Mouse (Mus musculus) CD4-positive, CD25-positive, alpha-beta regulatory T cell, adult 4 months (primary cell): ENCODE measurements around the gene Gm7030. TPM values are rescaled to one million over a fixed set of nuclear protein-coding genes. Genes with fewer than 3 reads are reported as not detected.
"Not testable (repeated sequence)": the region's sequence is repeated elsewhere in the genome, so short reads cannot be mapped to it uniquely, and the experiment has no call there.

Experiments
- ATAC-seq: one replicate; pipeline ENCODE4 v1.8.0; 2017
- polyA plus RNA-seq, 2 experiments: library from polyadenylated mRNA; unstranded; fragments of 100-300 nt; shearing (Covaris generic); gene quantifications; one replicate each; pipeline ENCODE4 v1.2.1; 2017

Gm7030 gene
- under 1 TPM in 1 of 2 experiments, not detected in 1; 0.62 TPM for polyA plus RNA-seq

DNA sequence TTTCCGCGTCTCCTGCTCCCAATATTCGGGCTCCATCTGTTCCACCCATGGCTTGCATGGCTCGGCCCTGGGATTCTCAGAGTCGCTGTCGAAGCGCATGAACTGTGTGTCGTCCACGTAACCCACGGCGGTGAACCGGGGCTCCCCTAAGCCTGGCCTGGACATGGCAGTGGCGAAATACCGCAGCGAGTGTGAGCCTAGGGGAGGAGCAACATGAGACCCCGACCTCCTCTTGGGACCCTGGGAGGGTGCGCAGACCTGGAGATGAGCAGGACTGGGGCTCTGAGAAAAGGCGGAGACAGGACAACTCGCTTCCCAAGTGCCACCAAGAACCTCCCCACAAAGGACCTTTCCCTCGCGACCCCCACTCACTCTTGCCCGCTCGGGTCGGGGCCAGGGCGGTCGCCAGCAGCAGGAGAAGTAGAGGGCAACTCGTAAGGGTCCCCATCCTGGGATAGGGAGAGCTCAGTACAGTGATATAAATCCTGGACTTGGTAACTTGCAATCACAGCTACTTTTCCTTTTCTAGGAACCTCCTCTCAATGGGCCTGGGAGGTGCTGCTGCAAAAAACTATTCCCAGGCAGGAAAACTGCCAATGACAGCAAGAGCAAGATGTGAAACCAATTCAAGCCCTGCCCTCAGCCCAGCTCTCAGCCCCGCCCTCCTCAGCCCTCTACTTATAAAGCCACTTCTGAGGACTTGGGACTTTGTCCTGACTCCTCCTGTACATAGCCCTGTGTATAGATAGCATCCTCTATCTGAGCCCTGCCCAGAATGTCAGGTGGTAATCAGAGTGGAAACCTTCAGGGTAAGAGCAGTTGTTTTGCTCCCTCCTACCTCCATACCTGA is at the start of gene Gm7030:
Gm7030 (minus strand) TSS at position 458 of the 850 bp plus-strand sequence.
- ATAC-seq = not testable (repeated sequence)

GRCm38 (mm10) chr17:36178938-36179337 is 49.7 kb upstream of the Gm7030 start:
- ATAC-seq = peak; percentile 87

DNA sequence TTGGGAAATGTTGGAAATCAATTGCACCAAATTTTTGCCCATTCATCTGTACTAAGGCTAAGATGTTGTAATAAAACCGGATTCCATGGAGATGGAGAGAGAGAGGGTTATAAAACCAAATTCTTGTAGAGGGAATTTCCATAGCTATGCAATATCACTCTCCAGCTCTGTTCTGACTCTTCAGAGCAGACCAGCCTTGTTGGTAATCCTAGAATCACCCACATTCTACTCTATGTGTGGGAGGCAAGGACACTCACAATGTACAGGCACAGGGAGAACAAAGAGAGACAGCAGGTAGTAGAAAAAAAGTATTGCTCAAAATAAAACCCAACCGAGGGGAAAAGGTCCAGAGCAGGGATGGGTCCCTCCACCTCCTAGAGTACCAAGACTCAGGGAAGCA is 46.9 kb upstream of the Gm7030 start:
- ATAC-seq = not testable (repeated sequence)

- no peak for ATAC-seq
These were observed 41.1 kb upstream of the Gm7030 start for GRCm38 (mm10) chr17:36170287-36170814.

GRCm38 (mm10) chr17:36169753-36170152 is 40.5 kb upstream of the Gm7030 start:
- ATAC-seq = no peak

DNA sequence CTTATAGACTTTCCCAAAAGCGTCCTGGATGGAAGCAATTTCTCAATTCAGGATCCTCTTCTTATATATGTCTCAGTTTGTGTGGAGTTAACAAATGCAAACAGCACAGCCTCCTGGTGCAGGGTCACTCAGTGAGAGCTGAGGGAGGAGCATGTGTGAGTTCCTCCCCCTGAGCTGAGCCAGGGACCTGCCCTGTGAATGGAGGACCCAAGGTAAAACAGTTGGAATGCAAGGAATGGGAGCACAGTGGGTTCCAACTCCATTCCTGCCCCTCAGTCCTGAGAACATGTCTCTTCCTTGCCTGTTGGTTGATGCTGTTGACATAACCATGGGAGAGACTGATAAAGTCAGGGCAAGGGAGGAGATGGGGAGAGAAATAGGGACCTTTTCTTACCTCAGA is 39.9 kb upstream of the Gm7030 start:
- not testable (repeated sequence) for ATAC-seq

GRCm38 (mm10) chr17:36168039-36168652 is 38.9 kb upstream of the Gm7030 start, which contains the start of gene Gm8909:
TSS of gene Gm8909 (minus strand) at chr17:36168537.
- ATAC-seq = peak; percentile 43

DNA sequence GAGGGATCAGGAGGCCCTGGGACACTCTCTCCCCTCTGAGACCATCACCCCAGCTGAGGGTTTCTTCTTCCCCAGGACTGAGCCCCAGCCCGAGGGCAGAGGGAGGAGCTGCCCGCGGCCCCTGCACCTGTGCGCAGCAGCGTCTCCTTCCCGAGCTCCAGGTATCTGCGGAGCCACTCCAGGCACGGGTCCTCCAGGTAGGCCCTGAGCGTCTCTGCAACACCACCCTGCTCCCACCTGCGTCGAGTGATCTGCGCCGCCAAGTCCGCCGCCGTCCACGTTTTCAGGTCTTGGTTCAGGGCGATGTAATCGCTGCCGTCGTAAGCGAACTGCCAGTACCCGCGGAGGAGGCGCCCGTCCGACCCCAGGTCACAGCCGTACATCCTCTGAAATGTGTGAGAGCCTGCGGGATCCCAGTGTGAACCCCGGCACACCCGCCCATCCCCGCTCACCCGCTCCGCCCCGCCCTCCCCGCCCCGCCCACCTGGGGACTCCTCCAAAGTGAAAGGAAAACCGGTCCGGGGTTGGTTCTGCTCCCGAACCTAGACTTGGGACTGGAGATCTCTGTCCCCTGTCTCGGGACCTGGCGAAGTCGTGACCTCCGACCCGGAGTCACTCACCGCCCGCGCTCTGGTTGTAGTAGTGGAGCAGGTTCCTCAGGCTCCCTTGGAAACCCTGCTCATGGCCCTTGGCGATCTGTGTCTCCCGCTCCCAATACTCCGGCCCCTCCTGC is 38.2 kb upstream of the Gm7030 start:
- ATAC-seq = peak; percentile 80

DNA sequence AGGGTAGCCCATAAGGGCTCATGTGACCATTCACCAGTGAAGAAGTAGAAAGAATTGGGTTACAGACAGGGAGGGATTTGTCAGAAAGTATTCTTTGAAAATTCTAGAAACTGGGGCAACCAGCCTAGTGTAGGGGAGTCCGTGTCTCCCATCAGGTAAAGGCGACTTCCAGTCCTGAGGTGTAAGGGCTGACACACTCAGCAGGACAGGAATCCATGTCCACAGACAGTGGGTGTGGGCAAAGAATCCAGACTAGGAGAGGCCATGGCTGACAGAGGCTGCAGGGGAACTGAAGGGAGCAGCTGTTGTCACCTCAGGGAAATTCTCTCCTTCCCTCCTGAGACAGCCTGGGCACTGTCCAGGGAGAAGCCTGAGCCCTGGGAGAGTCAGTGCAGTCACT is 37.7 kb upstream of the Gm7030 start:
- not testable (repeated sequence) for ATAC-seq

DNA sequence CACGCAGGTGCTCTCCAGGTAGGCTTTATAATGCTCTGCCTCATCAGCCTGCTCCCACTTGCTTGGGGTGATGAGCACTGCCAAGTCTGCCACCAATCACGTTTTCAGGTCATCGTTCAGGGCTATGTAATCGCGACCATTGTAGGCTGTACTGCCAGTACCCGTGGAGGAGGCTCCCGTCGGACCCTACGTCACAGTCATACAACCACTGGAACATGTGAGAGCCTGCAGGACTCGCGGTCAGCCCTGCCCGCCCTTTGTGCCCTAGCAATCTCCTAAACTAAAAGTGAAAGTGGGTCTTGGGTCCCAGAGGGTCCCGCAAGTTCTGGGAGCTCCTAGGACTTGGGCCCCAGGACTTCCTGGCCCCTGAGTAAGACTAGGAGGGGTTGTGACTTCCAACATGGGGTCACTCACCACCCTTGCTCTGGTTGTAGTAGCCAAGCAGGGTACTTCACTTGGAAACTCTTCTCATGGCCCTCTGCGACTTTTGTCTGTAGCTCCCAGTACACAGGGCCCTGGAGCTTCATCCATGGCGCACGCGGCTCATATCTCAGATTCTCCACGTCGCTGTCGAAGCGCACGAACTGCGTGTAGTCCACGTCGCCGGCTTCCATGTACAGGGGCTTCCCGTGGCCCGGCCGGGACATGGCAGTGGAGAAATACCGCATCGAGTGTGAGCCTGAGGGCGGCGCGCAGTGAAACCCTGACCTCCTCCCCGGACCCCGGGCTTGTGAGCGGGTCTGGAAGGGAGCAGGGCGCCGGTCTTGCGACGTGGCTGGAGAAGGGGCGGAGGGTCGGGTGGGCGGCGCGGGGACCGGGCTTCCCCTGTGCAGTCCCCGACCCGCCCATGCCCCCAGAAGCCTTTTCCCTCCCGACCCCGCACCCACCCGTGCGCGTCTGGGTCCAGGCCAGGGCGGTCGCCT is 32.2 kb upstream of the Gm7030 start:
- peak; percentile 62 for ATAC-seq

DNA sequence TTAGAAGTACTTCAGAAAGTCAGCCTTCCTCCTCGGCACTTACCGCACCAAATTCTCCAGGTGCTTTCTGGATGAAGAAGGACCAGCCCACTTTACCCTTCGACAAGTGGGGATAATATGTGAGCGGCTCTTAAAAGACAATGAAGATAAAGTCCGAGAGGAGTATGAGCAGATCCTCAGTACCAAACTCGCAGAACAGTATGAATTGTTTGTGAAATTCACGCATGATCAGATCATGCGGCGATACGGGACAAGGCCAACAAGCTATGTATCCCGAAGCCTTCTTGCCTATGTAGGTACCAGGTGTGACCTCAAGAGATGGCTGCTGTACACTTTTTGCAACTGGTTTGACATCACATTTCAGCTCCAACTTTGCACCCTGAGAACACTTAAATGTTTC is 29.0 kb upstream of the Gm7030 start:
- ATAC-seq = not testable (repeated sequence)

GRCm38 (mm10) chr17:36157782-36158181 is 28.6 kb upstream of the Gm7030 start:
- peak; percentile 40 for ATAC-seq

GRCm38 (mm10) chr17:36154271-36155149 is 25.3 kb upstream of the Gm7030 start:
- no peak for ATAC-seq

DNA sequence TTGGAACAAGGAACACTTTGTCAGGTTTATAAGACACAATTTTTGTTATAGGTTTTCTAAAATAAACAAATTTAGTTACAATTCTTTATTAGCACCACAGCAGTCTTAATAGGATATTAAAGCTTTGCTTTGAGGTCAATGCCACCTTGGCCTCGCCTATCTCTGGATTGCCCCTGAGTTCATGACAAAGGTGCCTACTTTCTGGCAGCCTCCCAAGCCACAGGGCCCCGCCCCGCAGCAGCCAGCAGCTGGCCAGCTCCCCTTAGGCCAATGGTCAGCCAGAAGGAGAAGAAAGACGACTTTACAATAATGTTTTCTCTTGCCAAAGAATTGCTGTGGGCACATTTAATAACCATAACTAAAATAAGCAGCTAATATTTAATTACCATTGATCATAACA is 22.0 kb upstream of the Gm7030 start:
- ATAC-seq = not testable (repeated sequence)

- ATAC-seq = not testable (repeated sequence)
These were observed 19.2 kb upstream of the Gm7030 start for GRCm38 (mm10) chr17:36148468-36148867.

- ATAC-seq = not testable (repeated sequence)
These were observed 17.7 kb upstream of the Gm7030 start for GRCm38 (mm10) chr17:36146937-36147336.

DNA sequence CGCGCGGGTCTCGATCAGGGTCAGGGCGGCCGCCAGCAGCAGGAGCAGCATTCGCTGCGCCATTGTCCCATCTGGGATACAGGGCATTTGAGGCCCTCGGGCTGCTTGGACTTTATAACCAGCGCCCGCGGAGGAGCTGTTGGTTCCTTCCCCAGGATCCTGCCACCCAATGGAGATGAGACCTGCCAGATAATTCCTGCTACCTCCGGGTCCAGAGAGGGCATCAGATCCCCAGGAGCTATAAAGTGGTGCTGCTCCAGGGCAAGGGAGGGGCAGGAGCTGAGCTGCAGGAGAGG is 16.6 kb upstream of the Gm7030 start:
- not testable (repeated sequence) for ATAC-seq

DNA sequence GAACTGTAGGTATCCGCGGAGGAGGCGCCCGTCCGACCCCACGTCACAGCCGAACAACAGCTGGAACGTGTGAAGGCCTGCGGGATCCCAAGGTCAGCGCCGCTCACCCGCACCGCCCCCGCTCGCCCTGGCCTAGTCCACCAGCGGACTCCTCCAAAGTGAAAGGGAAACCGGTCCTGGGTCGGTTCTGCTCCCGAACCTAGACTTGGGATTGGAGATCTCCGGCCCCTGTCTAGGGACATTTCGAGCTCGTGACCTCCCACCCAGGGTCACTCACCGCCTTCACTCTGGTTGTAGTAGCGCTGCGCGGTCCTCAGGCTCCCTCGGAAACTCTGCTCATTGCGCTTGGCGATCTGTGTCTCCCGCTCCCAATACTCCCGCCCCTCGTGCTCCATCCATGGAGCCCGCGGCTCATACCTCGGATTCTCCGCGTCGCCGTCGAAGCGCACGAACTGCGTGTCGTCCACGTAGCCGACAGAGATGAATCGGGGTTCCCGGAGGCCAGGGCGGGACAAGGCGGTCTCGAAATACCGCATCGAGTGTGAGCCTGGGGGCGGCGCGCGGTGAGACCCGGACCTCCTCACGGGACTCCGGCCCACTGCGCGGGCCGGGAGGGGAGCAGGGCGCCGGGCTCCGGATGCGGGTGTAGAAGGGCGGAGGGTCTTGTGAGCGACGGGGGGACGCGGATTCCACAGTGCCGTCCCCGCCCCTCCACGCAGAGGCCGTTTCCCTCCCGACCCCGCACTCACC is 16.1 kb upstream of the Gm7030 start:
- peak; percentile 58 for ATAC-seq

DNA sequence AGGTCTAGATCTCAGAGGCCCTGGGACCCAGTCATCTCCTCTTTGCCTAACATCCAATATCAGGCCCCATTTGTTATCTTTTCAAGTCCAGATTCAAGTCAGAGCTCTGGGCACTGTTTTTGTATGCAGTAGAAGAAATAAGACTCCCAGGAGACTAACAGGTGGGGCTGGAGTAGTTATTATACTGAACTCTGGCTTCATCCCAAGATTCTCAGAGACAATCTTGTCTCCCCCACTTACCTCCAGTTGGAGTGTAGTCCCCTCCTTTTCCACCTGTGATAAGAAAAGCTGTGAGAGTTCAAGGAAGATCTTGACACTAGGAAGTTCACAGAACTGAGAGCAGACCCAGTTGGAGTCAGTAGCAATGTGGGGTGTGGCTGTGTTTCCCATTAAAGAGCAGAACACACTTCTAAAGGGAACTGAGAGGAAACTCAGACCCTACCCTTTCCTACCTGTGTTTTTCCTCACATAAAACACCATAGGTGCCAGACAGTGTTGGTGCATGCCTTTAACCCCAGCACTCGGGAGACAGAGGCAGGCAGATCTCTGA is 7.1 kb upstream of the Gm7030 start:
- ATAC-seq = not testable (repeated sequence)
